Mouse (Mus musculus) hindbrain, embryonic 15.5 days (tissue): ENCODE measurements at regions not wholly inside any gene's neighbourhood (a gene's known extent, or its start where the extent isn't known, plus 50 kb on each side); places are given as distances from the start of the nearest gene placed in this dataset.

Experiments
- ATAC-seq: fragments of 200-750 bp; cut with Nextera tagmentation; 2 replicates; pipeline ENCODE4 v1.8.0; 2017; ENCODE audit warnings: low read depth, moderate number of reproducible peaks, moderate TSS enrichment; ENCODE audit not compliant: low FRiP score
- H3K27ac ChIP-seq: fragments of 300-500 bp; sonication (generic); replicated peaks from 2 replicates; pipeline ENCODE4 v1.5.1; 2015; ENCODE audit warnings: mild to moderate bottlenecking, inconsistent platforms
- H3K27me3 ChIP-seq: fragments of 300-500 bp; sonication (generic); 2 replicates; pipeline ENCODE4 v1.6.1; 2015; ENCODE audit warnings: control low read depth, inconsistent platforms
- H3K36me3 ChIP-seq: fragments of 300-500 bp; sonication (generic); 2 replicates; pipeline ENCODE4 v1.6.1; 2015; ENCODE audit warnings: control low read depth, inconsistent platforms
- H3K4me1 ChIP-seq: fragments of 300-500 bp; sonication (generic); replicated peaks from 2 replicates; pipeline ENCODE4 v1.6.1; 2015; ENCODE audit warnings: control low read depth, inconsistent platforms
- H3K4me2 ChIP-seq: fragments of 300-500 bp; sonication (generic); 2 replicates; pipeline ENCODE4 v1.6.1; 2015; ENCODE audit warnings: moderate library complexity, mild to moderate bottlenecking, inconsistent platforms
- H3K4me3 ChIP-seq: fragments of 300-500 bp; sonication (generic); 2 replicates; pipeline ENCODE4 v1.5.1; 2015; ENCODE audit warnings: mild to moderate bottlenecking, inconsistent platforms
- H3K9ac ChIP-seq: fragments of 300-500 bp; sonication (generic); 2 replicates; pipeline ENCODE4 v1.6.1; 2015; ENCODE audit warnings: inconsistent platforms
- H3K9me3 ChIP-seq: fragments of 300-500 bp; sonication (generic); 2 replicates; pipeline ENCODE4 v1.6.1; 2016; ENCODE audit warnings: control low read depth, inconsistent platforms
- WGBS: fragments of 180-500 bp; shearing (Covaris S2); methylation state at CpG from one replicate; pipeline ENCODE4 v1.1.7; 2015; 5-methylcytosine and 5-hydroxymethylcytosine counted together

DNA sequence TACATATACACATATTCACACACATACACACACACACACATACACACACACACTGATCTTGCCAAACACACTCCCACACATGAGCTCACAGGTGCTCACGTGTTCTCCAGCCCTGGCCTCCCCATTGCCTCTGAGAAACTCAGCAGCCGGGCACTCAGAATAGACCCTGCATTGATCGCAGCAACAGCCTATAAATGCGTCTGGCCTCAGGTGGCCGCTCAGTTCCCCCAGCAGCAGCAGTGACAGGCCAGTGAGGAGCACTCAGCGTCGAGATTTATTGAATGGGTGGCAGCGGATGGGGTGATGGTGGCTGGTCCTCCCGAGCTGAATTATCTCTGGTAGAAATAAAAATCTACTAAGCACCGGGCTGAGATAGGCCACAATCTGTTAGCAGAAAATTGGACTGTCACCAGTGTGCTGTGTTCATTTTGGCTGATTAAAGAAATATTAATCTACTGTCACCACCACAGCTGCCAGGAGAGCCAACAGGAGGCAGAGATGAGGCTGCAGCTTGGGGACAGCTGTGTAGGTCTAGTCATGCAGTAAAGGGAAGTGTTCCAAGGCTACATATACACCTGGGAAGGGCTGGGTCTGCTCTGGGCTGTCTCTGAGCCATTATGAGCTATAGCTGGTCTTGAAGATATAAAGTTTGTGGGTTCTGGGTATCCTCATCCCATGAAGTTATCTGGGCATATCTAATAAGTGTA lies 80.4 kb upstream of the Ttc34 start:
- Histone ChIP-seq H3K9ac (no peak overlapping the region), H3K9me3 (no peaks in the 10 kb centered on the region), H3K4me1 (peaks cover 3% of the 10 kb centered on the region; the same call in 1 of the 2 replicates), H3K4me2 (no peak overlapping the region), H3K4me3 (no peak overlapping the region), H3K27ac (peak overlapping the region; percentile 26; the same call in 1 of the 2 replicates), H3K27me3 (no peaks in the 10 kb centered on the region), H3K36me3 (no peaks in the 10 kb centered on the region)
- 44% methylated on average over 10 of the region's 10 CpGs for WGBS
- peak; percentile 70; the same call in 1 of the 2 replicates for ATAC-seq

DNA sequence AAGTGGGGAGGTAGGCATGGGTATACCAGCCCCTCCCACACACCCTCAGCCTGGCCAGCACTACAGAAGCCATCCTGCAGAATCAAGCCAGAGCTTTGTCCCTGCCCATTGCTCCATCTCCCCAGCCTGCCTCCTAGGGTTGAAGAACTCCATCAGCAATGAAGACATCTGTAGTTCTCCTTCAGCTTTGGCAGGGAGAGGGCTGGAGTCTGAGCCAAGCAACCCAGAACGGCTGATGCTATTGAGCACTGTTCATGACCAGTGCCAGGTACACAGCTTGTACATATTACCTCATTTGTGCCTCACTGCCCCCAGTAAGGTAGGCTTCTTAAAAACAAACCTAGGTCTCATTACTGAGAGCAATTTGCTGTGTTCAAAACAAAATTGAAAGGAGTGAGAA lies 77.4 kb upstream of the Ttc34 start:
- Histone ChIP-seq H3K36me3 (no peaks in the 10 kb centered on the region), H3K27ac (no peak overlapping the region), H3K9me3 (no peaks in the 10 kb centered on the region), H3K4me3 (no peak overlapping the region), H3K27me3 (no peaks in the 10 kb centered on the region; the same call in 1 of the 2 replicates), H3K9ac (no peak overlapping the region), H3K4me1 (peaks cover 3% of the 10 kb centered on the region; the same call in 1 of the 2 replicates), H3K4me2 (no peak overlapping the region)
- 73% methylated on average over 1 of the region's 1 CpGs for WGBS
- no peak for ATAC-seq

DNA sequence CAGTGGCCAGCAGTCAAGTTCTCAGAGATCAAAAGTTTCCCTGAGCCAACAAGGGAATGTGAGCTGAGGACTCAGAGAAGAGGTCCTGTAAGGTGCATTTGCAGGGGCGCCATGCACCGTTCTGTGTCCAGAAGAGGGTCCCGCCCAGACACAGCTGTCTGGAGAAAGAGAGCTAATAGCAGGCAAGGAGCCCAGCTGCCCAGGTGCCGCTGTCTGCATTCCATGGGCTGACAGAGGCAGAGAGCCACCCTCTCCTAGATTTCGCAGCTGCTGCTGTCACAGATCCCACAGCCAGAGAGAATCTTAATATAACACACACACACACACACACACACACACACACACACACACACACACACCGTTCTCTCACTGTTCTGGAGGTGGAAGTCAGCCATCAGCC lies 73.0 kb upstream of the Ttc34 start:
- no peaks in the 10 kb centered on the region for H3K9me3 ChIP-seq
- WGBS, result 74% methylated on average over 6 of the region's 6 CpGs
- H3K9ac ChIP-seq, result no peak overlapping the region
- H3K4me2 ChIP-seq, result no peak overlapping the region
- H3K27me3 ChIP-seq, result peaks cover 5% of the 10 kb centered on the region; the same call in 1 of the 2 replicates
- no peak overlapping the region for H3K4me3 ChIP-seq
- H3K27ac ChIP-seq, result no peak overlapping the region
- H3K36me3 ChIP-seq, result no peaks in the 10 kb centered on the region
- ATAC-seq, result no peak
- no peaks in the 10 kb centered on the region for H3K4me1 ChIP-seq

GRCm38 (mm10) chr4:154766158-154766557 lies 71.1 kb upstream of the Ttc34 start:
- Histone ChIP-seq H3K27ac (no peak overlapping the region), H3K4me2 (no peak overlapping the region), H3K9ac (no peak overlapping the region), H3K27me3 (peaks cover 5% of the 10 kb centered on the region; the same call in 1 of the 2 replicates), H3K9me3 (no peaks in the 10 kb centered on the region), H3K36me3 (no peaks in the 10 kb centered on the region), H3K4me1 (peaks cover 1% of the 10 kb centered on the region; the same call in 1 of the 2 replicates), H3K4me3 (no peak overlapping the region)
- 55% methylated on average over 2 of the region's 2 CpGs for WGBS
- ATAC-seq, result no peak

DNA sequence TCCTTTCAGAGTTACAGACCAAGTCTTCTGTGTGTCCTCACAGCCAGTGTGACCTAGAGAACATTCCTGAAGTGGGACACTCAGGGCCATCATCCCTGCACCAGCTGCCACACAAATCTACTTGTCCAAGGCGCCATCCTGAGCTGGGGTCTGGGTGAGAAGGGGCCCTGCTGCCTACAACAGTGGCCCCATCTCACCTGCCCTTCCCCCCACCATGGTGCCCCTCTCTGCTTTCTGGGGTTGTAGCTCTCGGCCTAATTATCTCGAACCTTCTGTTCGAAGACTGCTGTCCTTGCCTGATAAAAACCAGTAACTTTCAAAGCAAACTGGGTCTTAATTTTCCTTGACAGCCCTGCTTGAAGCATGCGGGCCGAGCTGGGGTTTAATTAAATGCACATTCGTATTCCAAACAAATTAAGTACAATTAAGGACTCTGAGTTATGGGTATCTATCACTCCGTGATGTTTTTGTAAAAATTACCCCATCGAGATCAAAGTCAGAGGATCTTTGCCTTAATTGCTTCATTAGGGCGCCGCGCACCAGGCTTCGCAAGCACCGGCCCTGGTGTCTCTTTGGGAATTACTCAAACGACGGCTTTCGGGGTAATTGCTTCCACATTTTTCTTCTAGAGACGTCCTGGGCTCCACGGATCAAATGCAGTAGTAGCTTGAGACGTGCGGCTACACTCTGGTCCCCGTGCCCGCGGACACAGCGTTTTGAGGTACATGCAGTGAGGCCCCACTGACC lies 65.8 kb upstream of the Ttc34 start:
- Histone ChIP-seq H3K4me2 (no peak overlapping the region), H3K9ac (no peak overlapping the region), H3K4me1 (peaks cover 11% of the 10 kb centered on the region), H3K36me3 (no peaks in the 10 kb centered on the region), H3K9me3 (no peaks in the 10 kb centered on the region), H3K27ac (no peak overlapping the region), H3K4me3 (no peak overlapping the region), H3K27me3 (peaks cover 5% of the 10 kb centered on the region; the same call in 1 of the 2 replicates)
- WGBS, result 52% methylated on average over 25 of the region's 25 CpGs
- no peak for ATAC-seq

DNA sequence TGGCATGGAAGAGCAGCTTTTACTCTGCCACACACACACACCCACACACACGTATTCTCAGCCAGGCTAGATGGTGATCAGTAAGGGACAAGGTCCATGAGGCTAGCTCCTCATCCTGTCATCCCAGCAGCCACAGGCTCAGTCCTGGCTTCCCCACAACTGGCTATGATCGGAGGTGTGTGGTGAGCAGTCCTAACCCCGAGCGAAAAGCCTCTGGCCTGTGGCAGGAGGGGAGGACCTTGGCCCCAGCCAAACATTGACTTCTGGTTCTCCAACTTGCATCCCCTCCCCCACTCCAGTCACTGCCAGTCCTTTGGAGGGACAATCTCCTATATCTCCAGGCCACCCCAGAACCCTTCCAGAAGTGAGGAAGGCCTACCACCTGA lies 65.2 kb upstream of the Ttc34 start:
- H3K27ac ChIP-seq, result no peak overlapping the region
- no peak overlapping the region for H3K4me3 ChIP-seq
- no peak overlapping the region for H3K4me2 ChIP-seq
- WGBS, result 82% methylated on average over 4 of the region's 4 CpGs
- H3K36me3 ChIP-seq, result no peaks in the 10 kb centered on the region
- H3K9ac ChIP-seq, result no peak overlapping the region
- H3K27me3 ChIP-seq, result peaks cover under 1% of the 10 kb centered on the region; the same call in 1 of the 2 replicates
- H3K9me3 ChIP-seq, result no peaks in the 10 kb centered on the region
- no peak for ATAC-seq
- H3K4me1 ChIP-seq, result peaks cover 11% of the 10 kb centered on the region

GRCm38 (mm10) chr4:154773830-154774229 lies 63.4 kb upstream of the Ttc34 start:
- Histone ChIP-seq H3K27ac (no peak overlapping the region), H3K36me3 (no peaks in the 10 kb centered on the region), H3K27me3 (no peaks in the 10 kb centered on the region; the same call in 1 of the 2 replicates), H3K9me3 (no peaks in the 10 kb centered on the region), H3K9ac (no peak overlapping the region), H3K4me3 (no peak overlapping the region), H3K4me1 (peaks cover 11% of the 10 kb centered on the region), H3K4me2 (no peak overlapping the region)
- WGBS, result 88% methylated on average over 3 of the region's 3 CpGs
- ATAC-seq, result no peak

GRCm38 (mm10) chr4:154774332-154774731 lies 62.9 kb upstream of the Ttc34 start:
- Histone ChIP-seq H3K9ac (no peak overlapping the region), H3K36me3 (no peaks in the 10 kb centered on the region), H3K27me3 (no peaks in the 10 kb centered on the region; the same call in 1 of the 2 replicates), H3K4me1 (peaks cover 11% of the 10 kb centered on the region), H3K4me2 (no peak overlapping the region), H3K4me3 (no peak overlapping the region), H3K9me3 (no peaks in the 10 kb centered on the region), H3K27ac (no peak overlapping the region)
- 46% methylated on average over 2 of the region's 2 CpGs for WGBS
- ATAC-seq, result no peak

DNA sequence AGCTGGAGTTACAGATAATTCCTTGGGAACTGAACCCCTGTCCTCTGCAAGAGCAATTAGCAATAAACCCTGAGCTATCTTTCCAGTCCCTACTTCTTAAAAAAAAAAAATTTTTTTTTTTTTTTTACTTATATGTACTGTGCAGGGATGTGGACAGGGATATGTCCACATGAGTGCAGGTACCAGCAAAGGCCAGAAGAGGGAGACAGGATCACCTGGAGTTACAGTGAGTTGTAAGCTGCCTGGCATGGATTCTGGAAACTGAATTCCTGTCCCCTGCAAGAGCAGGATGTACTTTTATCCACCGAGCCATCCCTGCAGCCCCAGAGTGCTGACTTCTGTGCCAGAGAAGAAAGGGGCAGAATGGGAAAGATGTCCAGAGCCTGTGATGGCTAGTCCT lies 58.4 kb upstream of the Ttc34 start:
- H3K27ac ChIP-seq, result no peak overlapping the region
- WGBS, result 100% methylated on average over 1 of the region's 1 CpGs

GRCm38 (mm10) chr4:154781391-154781790 lies 55.9 kb upstream of the Ttc34 start:
- ATAC-seq, result no peak; the same call in 1 of the 2 replicates
- H3K4me3 ChIP-seq, result no peak overlapping the region
- H3K27ac ChIP-seq, result no peak overlapping the region

More for the DNA sequence above, 58.4 kb upstream of the Ttc34 start:
- Histone ChIP-seq H3K9me3 (no peaks in the 10 kb centered on the region), H3K36me3 (no peaks in the 10 kb centered on the region), H3K4me1 (peaks cover 9% of the 10 kb centered on the region), H3K9ac (no peak overlapping the region), H3K27me3 (no peaks in the 10 kb centered on the region), H3K4me3 (no peak overlapping the region), H3K4me2 (no peak overlapping the region)
- ATAC-seq, result no peak

GRCm38 (mm10) chr4:154782291-154782690 lies 55.0 kb upstream of the Ttc34 start:
- no peak overlapping the region for H3K27ac ChIP-seq
- ATAC-seq, result no peak
- no peaks in the 10 kb centered on the region for H3K36me3 ChIP-seq
- no peak overlapping the region for H3K4me2 ChIP-seq
- no peak overlapping the region for H3K4me3 ChIP-seq
- no peak overlapping the region for H3K9ac ChIP-seq
- H3K4me1 ChIP-seq, result peaks cover 9% of the 10 kb centered on the region
- no peaks in the 10 kb centered on the region for H3K9me3 ChIP-seq
- H3K27me3 ChIP-seq, result peaks cover 3% of the 10 kb centered on the region; the same call in 1 of the 2 replicates
- 74% methylated on average over 8 of the region's 8 CpGs for WGBS

More at GRCm38 (mm10) chr4:154781391-154781790, 55.9 kb upstream of the Ttc34 start:
- H3K36me3 ChIP-seq, result no peaks in the 10 kb centered on the region
- H3K9ac ChIP-seq, result no peak overlapping the region
- 36% methylated on average over 11 of the region's 11 CpGs for WGBS
- H3K4me1 ChIP-seq, result peaks cover 9% of the 10 kb centered on the region
- H3K27me3 ChIP-seq, result peaks cover 3% of the 10 kb centered on the region; the same call in 1 of the 2 replicates
- H3K4me2 ChIP-seq, result no peak overlapping the region
- H3K9me3 ChIP-seq, result no peaks in the 10 kb centered on the region

- H3K4me3 ChIP-seq, result no peak overlapping the region
- H3K27ac ChIP-seq, result no peak overlapping the region
- ATAC-seq, result no peak
- H3K36me3 ChIP-seq, result no peaks in the 10 kb centered on the region
- H3K9ac ChIP-seq, result no peak overlapping the region
- peaks cover 3% of the 10 kb centered on the region; the same call in 1 of the 2 replicates for H3K27me3 ChIP-seq
- H3K9me3 ChIP-seq, result no peaks in the 10 kb centered on the region
- peaks cover 13% of the 10 kb centered on the region for H3K4me1 ChIP-seq
- 59% methylated on average over 8 of the region's 8 CpGs for WGBS
- no peak overlapping the region for H3K4me2 ChIP-seq
Measured at GRCm38 (mm10) chr4:154785282-154785987, 51.8 kb upstream of the Ttc34 start.
